Mouse (Mus musculus) liver, embryonic 13.5 days (tissue): ENCODE results near the gene Tmem39a. TPM values are rescaled to one million over a fixed set of nuclear protein-coding genes. Genes with fewer than 3 reads are reported as not detected.

ENCODE experiments used
- ATAC-seq: fragments of 200-750 bp; cut with Nextera tagmentation; 2 replicates; pipeline ENCODE4 v1.8.0; 2017; ENCODE audit warnings: low read depth, mild to moderate bottlenecking, moderate number of reproducible peaks, moderate library complexity
- DNase-seq: peaks from one replicate; pipeline ENCODE4 v3.0.0; 2022
- H3K27ac ChIP-seq: fragments of 300-500 bp; sonication (generic); 2 replicates; pipeline ENCODE4 v1.5.1; 2015; ENCODE audit warnings: moderate library complexity, mild to moderate bottlenecking, inconsistent platforms
- H3K27me3 ChIP-seq: fragments of 300-500 bp; sonication (generic); 2 replicates; pipeline ENCODE4 v1.6.1; 2015; ENCODE audit warnings: mild to moderate bottlenecking, inconsistent platforms
- H3K36me3 ChIP-seq: fragments of 300-500 bp; sonication (generic); 2 replicates; pipeline ENCODE4 v1.6.1; 2015; ENCODE audit warnings: mild to moderate bottlenecking, inconsistent platforms
- H3K4me1 ChIP-seq: fragments of 300-500 bp; sonication (generic); replicated peaks from 2 replicates; pipeline ENCODE4 v1.6.1; 2015; ENCODE audit warnings: inconsistent platforms
- H3K4me2 ChIP-seq: fragments of 300-500 bp; sonication (generic); 2 replicates; pipeline ENCODE4 v1.6.1; 2015; ENCODE audit warnings: inconsistent platforms, mild to moderate bottlenecking, moderate library complexity
- H3K4me3 ChIP-seq: fragments of 300-500 bp; sonication (generic); replicated peaks from 2 replicates; pipeline ENCODE4 v1.5.1; 2015; ENCODE audit warnings: mild to moderate bottlenecking, inconsistent platforms
- H3K9ac ChIP-seq: fragments of 300-500 bp; sonication (generic); 2 replicates; pipeline ENCODE4 v1.6.1; 2015; ENCODE audit warnings: mild to moderate bottlenecking, inconsistent platforms
- H3K9me3 ChIP-seq: fragments of 300-500 bp; sonication (generic); replicated peaks from 2 replicates; pipeline ENCODE4 v1.6.1; 2016; ENCODE audit warnings: inconsistent platforms
- WGBS: fragments of 180-500 bp; shearing (Covaris S2); methylation state at CpG from one replicate; pipeline ENCODE4 v1.1.7; 2015; ENCODE audit not compliant: insufficient replicate concordance; 5-methylcytosine and 5-hydroxymethylcytosine counted together
- polyA plus RNA-seq: library from polyadenylated mRNA; unstranded; fragments of >200 nt; fragmentation: Nextera tagmentation; extraction: Ambion mirVana; gene quantifications from 2 replicates; pipeline ENCODE4 v1.2.1, GENCODE M21; 2015

Tmem39a gene
- polyA plus RNA-seq, result 33.8 and 37.1 TPM in 2 replicates

- Histone ChIP-seq H3K4me2 (no peak within 1 kb of the TSS), H3K9me3 (no peaks in the 10 kb centered on the region), H3K4me3 (no peak within 1 kb of the TSS), H3K27me3 (peaks cover 39% of the 10 kb centered on the region), H3K4me1 (peaks cover 10% of the 10 kb centered on the region), H3K36me3 (no peaks in the 10 kb centered on the region), H3K27ac (no peak within 1 kb of the TSS), H3K9ac (no peak within 1 kb of the TSS)
- no peak for ATAC-seq
- no peak for DNase-seq
- WGBS, result 78% methylated on average over 3 of the region's 3 CpGs
Observed at GRCm38 (mm10) chr16:38558221-38558748, at the start of gene Tmem39a. Gene Tmem39a (plus strand): TSS chr16:38558698.

GRCm38 (mm10) chr16:38510846-38511245 lies 47.7 kb upstream of the Tmem39a start:
- no peaks in the 10 kb centered on the region for H3K27me3 ChIP-seq
- peaks cover 65% of the 10 kb centered on the region for H3K36me3 ChIP-seq
- ATAC-seq (no peak), DNase-seq (no peak)
- no peak overlapping the region for H3K4me3 ChIP-seq
- H3K9me3 ChIP-seq, result no peaks in the 10 kb centered on the region
- no peak overlapping the region for H3K9ac ChIP-seq
- H3K4me2 ChIP-seq, result no peak overlapping the region
- no peak overlapping the region for H3K27ac ChIP-seq
- 83% methylated on average over 2 of the region's 2 CpGs for WGBS
- no peaks in the 10 kb centered on the region for H3K4me1 ChIP-seq

DNA sequence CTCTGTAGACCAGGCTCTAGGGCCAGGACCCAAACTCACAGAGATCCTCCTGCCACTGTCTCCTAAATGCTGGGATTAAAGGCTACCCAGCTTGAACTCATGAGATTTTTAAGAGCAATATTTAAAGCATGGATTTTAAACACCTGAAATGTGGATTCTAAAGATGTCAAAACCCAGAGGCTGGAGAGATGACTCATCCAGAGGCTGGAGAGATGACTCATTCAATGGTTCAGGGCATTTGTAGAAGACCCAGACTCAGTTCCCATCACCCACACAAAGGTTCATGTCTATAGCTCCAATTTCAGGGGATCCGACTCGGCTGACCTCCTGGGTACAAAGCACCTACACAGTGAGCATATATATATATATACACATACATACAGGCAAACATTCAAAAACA lies 39.4 kb upstream of the Tmem39a start:
- H3K36me3 ChIP-seq, result peaks cover 33% of the 10 kb centered on the region
- no peak overlapping the region for H3K9ac ChIP-seq
- H3K4me3 ChIP-seq, result no peak overlapping the region
- H3K27ac ChIP-seq, result no peak overlapping the region
- H3K4me1 ChIP-seq, result peaks cover 24% of the 10 kb centered on the region
- no peaks in the 10 kb centered on the region for H3K9me3 ChIP-seq
- DNase-seq (no peak), ATAC-seq (no peak)
- 95% methylated on average over 2 of the region's 2 CpGs for WGBS
- no peak overlapping the region for H3K4me2 ChIP-seq
- H3K27me3 ChIP-seq, result no peaks in the 10 kb centered on the region

DNA sequence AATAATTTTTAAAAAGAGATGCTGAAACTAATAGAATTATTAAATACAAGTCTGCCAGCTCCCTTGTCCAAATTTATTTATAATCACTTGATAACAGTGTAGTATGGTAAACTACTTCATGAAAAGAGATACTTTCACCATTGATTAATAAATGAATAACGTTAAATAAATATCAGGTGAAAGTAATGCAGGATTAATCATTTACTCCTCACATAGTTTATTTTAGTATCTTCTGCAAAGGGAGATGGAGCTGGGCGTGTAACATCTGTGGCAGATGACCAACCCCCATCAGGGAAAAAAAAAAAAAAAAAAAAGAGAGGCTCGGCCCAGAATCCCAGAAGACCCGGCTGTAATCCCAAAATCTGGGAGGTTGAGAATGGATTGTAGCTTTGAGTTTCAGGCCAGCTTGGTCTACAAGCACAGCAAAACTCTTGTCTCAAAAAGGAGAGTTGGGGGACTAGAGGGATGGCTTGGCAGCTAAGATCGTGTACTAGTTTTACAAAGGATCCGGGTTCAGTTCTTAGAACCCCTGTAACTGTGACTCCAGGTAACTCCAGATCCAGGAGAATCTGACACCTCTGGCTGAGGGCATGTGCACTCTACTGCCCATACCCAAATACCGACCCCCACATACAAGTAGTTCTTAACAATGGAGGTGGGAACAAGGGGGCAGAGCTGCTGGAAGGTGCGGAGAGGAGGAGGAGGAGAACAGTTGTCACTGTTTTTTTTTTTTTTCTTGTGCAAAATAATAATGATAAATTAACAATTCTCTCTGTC lies 37.1 kb upstream of the Tmem39a start:
- H3K4me1 ChIP-seq, result peaks cover 24% of the 10 kb centered on the region
- H3K36me3 ChIP-seq, result peaks cover 30% of the 10 kb centered on the region
- no peak for ATAC-seq
- H3K27ac ChIP-seq, result 0 out of 2 replicates have a peak overlapping the region, but pooled peaks have one; percentile 96
- peak overlapping the region; percentile 89 for H3K4me3 ChIP-seq
- no peak for DNase-seq
- peak overlapping the region; percentile 93 for H3K9ac ChIP-seq
- peak overlapping the region; percentile 88 for H3K4me2 ChIP-seq
- 25% methylated on average over 8 of the region's 8 CpGs for WGBS
- no peaks in the 10 kb centered on the region for H3K27me3 ChIP-seq
- no peaks in the 10 kb centered on the region for H3K9me3 ChIP-seq

DNA sequence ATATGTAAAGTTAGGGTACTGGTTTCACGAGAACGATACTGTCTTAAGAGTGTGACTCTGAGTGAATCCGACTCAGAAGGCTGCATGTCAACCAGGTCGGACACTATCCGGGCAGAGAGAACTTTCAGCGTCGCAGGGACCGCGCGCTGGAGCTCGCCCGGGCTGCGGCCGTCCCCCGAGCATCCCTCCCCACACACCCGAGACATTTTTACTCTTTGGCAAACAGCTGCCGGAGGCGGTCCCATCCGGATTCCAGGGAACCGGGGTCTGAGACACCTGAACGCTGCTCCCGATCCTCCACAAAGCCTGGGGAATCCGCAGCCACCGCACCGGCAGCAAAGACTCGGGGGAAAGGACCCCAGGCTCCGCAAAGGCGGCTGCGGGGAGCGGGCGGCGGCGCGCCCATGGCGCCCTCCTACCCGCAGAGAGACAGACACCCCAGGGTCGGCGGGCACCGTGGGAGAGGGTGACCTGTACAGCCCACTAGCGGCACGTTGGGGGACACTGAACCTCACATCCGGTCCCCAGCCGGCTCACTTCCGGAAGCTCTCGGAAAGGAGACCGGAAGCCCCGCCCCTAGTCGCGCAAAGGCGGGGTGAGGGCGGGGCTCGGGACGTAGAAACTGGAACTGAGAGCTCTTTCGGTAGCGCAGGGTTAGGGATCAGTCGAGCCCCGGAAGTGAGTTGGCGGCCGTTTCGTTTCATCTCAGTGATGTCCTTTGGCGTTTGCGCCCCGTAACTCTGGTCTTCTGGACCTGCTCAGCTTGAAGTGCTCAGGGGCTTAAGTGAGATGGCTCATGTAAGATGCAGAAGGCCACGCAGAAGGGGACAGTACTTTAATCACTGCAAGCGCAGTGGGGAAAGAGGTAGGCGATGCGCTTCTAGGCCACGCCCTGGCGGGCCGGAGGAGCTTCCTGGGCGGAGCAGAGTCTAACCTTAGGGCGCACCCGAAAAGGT lies 36.1 kb upstream of the Tmem39a start, which contains the start of gene Timmdc1:
Gene Timmdc1, minus strand, starts transcription at position 535 of the 956 bp plus-strand sequence.
- Histone ChIP-seq H3K36me3 (peaks cover 29% of the 10 kb centered on the region), H3K27ac (peak within 1 kb of the TSS; percentile 96), H3K9ac (peak within 1 kb of the TSS; percentile 93), H3K27me3 (no peaks in the 10 kb centered on the region), H3K9me3 (no peaks in the 10 kb centered on the region), H3K4me1 (peaks cover 24% of the 10 kb centered on the region), H3K4me2 (peak within 1 kb of the TSS; percentile 88), H3K4me3 (peak within 1 kb of the TSS; percentile 89)
- DNase-seq, result peak; percentile 78
- under 1% methylated on average over 73 of the region's 73 CpGs for WGBS
- ATAC-seq, result peak; percentile 98

DNA sequence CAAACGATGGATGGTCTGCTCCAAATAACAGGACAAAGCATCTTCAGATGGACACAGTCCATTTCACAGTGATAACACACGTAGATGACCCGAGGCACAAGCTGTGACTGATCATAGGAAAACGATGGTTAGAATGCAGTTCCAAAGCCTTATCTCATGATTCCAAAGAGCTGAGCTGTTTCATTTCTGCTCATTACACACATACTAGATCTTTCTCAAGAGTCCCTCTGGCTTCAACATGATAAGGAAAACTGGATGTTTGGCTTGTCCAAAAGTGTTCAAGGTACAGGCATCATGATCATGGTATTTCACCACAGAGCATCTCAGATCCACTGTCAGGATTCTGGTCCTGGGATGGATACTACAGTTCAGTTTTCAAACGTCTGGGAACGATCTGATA lies 32.2 kb upstream of the Tmem39a start:
- no peak overlapping the region for H3K9ac ChIP-seq
- WGBS, result 68% methylated on average over 6 of the region's 6 CpGs
- no peak overlapping the region for H3K4me2 ChIP-seq
- ATAC-seq, result no peak
- peaks cover 13% of the 10 kb centered on the region for H3K4me1 ChIP-seq
- no peaks in the 10 kb centered on the region for H3K9me3 ChIP-seq
- H3K27ac ChIP-seq, result no peak overlapping the region
- H3K36me3 ChIP-seq, result peaks cover 39% of the 10 kb centered on the region
- DNase-seq, result no peak
- no peak overlapping the region for H3K4me3 ChIP-seq
- no peaks in the 10 kb centered on the region for H3K27me3 ChIP-seq

DNA sequence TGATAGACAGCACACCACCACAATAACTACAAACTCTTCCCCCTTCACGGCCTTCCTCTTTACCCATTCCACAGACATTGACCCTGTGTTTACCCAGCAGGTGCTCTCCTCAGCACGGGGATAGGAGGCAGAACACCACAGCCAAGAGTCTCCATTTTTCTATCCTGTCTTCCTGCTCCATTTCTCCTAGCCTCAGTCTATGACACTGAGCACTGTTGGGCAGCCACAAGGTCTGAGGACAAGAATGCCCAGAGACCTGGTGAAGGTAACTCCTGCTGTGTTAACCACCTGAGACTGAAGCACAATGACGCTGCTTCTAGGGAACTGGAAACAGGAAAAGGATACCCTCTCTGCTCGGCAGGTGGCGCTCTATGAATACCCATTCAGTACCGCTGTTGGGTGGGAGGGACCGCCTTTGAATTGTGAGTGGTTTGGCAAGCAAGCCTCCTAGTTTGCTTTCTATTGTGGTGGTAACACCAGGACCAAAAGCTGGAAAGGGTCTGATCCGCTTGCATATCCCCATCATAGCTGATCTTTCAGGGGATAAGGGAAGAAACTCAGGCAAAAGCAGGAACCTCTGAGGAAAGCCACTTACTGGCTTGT lies 21.9 kb upstream of the Tmem39a start:
- Histone ChIP-seq H3K4me2 (no peak overlapping the region), H3K36me3 (peaks cover 50% of the 10 kb centered on the region), H3K27ac (no peak overlapping the region), H3K4me3 (no peak overlapping the region), H3K4me1 (peaks cover 8% of the 10 kb centered on the region; the same call in 1 of the 2 replicates), H3K9ac (no peak overlapping the region), H3K27me3 (no peaks in the 10 kb centered on the region), H3K9me3 (no peaks in the 10 kb centered on the region)
- DNase-seq (peak; percentile 55), ATAC-seq (no peak)
- 40% methylated on average over 8 of the region's 8 CpGs for WGBS

DNA sequence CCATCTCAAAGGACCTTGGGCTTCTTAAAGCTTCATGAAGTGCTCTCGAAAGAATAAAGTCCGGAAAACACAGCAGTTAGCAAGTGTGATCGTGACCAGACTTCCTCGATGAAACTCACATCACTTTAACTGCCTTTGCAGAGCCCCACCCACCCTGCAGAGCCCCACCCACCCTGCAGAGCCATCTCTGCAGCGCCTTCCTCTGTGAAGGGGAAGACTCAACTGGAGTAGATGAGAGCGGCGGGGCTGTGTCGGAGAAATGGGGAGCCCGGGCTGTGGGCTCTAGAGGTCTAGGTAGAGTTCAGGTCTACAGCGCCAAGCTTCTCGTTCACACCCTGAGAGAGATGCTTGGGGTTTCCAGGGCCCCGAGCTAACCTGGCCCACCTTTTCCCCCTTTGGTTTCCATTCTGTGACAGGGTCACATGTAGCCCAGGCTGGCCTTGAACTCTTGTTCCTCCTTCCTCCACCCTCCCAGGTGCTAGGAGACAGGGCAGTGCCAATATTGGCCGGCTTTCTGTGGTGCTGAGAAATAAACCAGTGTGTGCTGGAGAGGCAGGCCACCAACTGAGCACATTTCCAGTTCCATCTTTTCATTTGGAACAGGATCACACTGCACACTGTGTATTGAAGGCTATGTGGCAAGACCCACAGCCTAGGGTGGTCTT lies 19.6 kb upstream of the Tmem39a start:
- no peaks in the 10 kb centered on the region for H3K9me3 ChIP-seq
- H3K4me3 ChIP-seq, result no peak overlapping the region
- no peaks in the 10 kb centered on the region for H3K27me3 ChIP-seq
- H3K4me1 ChIP-seq, result peaks cover 8% of the 10 kb centered on the region; the same call in 1 of the 2 replicates
- no peak overlapping the region for H3K9ac ChIP-seq
- ATAC-seq, result no peak
- 73% methylated on average over 13 of the region's 13 CpGs for WGBS
- H3K27ac ChIP-seq, result no peak overlapping the region
- DNase-seq, result no peak
- H3K4me2 ChIP-seq, result no peak overlapping the region
- H3K36me3 ChIP-seq, result peaks cover 51% of the 10 kb centered on the region

DNA sequence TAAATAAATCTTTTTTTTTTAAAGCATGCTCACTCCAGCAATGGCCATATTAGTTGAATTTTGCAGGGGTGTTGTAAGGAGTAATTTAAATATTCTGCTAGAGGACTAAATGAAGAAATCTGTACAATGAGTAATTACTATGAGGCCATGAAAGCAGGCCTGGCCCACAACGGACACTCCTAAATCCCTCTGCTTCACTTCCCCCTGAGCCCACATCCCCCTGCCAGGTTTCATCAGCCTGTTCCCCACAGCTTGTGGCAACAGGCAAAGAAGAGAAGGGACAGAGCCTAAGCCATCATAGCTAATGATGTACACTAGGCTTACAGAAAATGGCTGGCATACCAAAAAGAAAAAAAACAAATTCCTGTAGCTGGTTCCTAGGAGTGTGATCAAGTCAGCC lies 10.5 kb upstream of the Tmem39a start:
- Histone ChIP-seq H3K27me3 (peaks cover 10% of the 10 kb centered on the region), H3K4me1 (peaks cover 23% of the 10 kb centered on the region), H3K9ac (no peak overlapping the region), H3K27ac (no peak overlapping the region), H3K4me2 (no peak overlapping the region), H3K36me3 (peaks cover 10% of the 10 kb centered on the region; the same call in 1 of the 2 replicates), H3K9me3 (no peaks in the 10 kb centered on the region), H3K4me3 (no peak overlapping the region)
- ATAC-seq (no peak), DNase-seq (no peak)
- WGBS, result 74% methylated on average over 1 of the region's 1 CpGs
